Mouse (Mus musculus) gonadal fat pad, adult 2 months (tissue): Measurements from ENCODE around the gene Nxph1. TPM values are rescaled to one million over a fixed set of nuclear protein-coding genes. Genes with fewer than 3 reads are reported as not detected.

Source experiments
- DNase-seq: peaks from one replicate; pipeline ENCODE4 v3.0.0-alpha.2; 2012; ENCODE audit warnings: low read depth
- polyA plus RNA-seq: library from polyadenylated mRNA; depleted of rRNA; stranded (reverse); fragments of >200 nt; gene quantifications from 2 replicates; pipeline ENCODE4 v1.2.3, GENCODE M21; 2012; rRNA removed

Gene Nxph1
- polyA plus RNA-seq = 0.10 and 0.28 TPM in 2 replicates

DNA sequence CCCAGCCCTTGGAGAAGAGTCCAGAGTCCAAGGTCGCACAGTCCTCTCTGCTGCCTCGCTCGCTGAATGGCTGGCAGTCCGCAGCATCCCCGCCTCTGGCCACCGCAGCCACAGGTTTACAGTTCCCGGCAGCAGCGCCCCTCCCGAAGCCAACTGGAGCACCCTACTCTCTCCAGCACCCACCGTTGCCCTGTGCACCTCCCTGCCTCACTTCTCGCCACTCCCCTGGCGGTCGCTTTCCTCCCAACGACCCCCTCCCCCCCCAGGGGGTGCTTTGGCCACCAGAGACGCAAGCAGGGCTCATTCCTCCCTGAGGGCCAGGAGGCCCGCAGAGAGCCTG, at the start of gene Nxph1:
TSS of gene Nxph1 (plus strand) at position 301 of the 340 bp plus-strand sequence.
- DNase-seq = no peak

DNA sequence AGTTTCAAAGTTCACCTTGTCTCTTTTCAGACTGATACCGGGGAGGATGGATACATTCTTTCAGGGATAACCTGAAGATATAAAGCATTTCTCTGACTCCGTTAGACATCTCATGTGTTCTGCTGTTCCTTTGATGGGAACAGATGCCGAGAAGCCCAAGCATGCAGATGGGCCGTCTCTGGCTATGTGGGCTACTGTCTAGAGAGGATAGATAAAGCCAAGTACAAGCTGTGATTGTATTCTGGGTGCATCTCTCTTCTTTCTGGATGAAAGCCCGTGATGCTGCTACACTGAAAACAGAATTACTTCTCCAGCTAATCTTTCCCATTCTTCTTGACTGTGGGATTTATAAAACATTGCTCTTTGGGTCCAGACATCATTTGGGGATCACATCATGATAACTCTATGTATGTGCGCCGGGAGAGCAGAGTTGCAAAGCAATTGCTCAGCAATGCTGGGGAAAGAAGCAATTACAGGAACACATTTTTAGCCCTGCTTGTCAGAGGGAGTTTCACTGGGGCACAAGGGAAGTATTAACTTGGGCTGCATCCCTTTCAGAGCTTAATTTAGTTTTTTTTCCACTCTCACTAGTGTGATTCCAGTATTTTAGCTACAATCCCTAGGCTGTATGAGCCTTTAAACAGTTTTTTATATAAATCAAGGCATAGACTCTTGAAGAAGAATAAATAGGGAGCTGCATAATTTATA, 48.1 kb upstream of the Nxph1 start:
- DNase-seq = no peak

DNA sequence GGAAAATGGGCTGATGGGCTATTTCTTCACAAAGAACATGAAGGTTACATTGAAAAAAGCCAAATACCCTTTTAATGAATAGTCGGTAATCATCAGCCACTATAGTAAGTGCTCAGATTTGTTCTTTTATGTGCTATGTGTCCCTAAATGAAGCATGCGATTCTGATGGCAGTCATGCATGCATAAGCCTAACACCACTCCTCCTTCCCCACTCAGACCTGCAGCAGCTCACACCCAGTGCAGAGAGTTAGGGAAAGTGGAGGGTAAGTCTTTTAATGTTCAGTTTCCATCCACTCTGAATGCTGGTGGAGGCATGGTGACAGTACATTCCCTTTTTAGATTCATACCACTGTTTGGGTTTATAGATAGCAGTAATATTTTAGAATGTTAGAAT, 47.5 kb upstream of the Nxph1 start:
- DNase-seq = no peak

DNA sequence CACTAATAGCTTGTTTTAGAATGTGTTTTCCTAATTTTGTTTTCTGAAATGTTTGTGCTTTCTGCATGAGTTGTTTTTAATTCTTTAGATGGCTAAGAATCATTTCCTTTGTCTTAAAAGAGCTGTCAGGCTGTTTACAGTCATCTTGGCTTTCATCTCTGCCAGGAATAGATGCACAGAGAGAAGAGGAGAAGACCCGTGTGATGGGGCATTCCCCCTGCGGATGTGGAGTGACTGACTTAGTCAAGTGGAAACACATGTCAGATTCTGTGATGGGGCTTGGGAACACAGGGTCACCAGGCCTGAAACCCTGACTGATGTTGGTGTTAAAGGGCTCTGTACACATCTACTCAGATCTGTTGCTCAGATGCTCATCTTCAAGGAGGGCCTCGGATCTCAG, 40.3 kb upstream of the Nxph1 start:
- no peak for DNase-seq

DNA sequence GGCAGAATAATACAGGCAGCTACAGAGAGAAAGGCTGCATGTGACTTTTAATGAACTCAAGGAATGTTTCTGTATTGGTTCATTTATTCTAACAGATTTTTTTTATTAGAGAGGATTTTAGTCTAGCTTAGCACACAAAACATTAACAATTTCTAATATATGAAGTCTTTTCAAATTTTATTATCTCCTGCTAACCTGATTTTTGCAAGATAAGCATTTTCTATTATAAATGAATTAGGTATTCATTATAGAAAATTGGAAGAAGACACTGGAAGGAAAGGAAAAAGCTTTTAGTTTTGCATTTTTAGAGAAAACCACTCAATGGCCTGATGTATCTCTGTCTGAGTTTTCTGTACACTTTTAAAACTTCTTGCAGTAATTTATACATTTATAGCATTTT, 34.8 kb upstream of the Nxph1 start:
- no peak for DNase-seq

DNA sequence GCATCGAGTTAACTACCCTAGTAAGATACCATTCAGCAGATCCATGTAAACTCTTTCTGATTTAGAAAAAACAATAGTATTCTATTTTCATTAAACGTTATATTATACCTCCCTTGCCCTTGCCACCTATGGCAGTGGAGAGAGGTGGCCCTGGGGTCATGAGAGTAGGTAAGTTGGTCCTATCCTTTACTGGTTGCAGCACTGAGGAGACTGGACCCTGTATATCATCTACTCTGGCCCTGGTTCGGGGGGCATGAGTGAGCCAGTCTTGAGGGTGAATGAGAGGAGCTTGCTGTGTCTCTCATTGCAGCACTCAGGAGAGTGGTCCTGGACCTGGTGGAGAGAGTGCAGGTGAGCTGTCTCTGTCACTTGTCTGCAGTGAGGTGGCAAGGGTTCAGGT, 33.5 kb upstream of the Nxph1 start:
- no peak for DNase-seq

DNA sequence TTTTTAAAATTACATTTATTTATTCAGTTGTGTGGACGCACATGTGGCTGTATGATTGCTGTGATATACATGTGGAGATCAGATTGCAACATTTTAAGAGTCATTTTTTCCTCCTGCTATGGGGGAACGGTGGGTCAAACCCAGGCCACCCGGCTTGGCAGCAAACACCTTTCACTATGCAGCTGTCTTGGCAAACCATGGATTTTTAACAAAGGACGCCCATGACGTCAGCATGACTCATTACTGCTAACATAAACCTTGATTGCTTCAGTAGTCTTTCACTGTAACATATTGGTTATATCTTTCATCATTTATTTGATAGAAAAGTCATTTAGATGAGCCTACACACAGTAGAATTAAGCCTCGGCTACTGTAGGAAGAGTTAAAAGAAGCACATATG, 23.8 kb upstream of the Nxph1 start:
- DNase-seq = no peak

DNA sequence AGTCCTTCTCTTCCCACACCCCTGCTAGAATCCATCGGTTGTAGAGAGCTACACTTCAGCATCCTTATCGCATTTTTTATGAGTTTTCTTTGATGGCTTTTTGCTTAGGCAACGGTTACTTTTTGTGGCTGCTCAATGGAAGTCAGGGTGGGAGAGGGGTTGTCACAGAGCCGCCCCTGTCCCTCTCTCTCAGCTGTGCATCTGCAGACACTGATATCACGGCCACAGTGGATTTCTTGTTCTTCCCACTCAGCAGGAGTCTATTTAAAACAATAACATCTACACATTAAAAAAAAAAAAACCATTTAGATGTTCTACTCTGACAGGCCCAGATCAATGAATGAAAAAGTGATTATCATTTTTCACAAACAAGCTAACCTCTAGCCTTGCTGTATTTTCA, 13.0 kb upstream of the Nxph1 start:
- no peak for DNase-seq

DNA sequence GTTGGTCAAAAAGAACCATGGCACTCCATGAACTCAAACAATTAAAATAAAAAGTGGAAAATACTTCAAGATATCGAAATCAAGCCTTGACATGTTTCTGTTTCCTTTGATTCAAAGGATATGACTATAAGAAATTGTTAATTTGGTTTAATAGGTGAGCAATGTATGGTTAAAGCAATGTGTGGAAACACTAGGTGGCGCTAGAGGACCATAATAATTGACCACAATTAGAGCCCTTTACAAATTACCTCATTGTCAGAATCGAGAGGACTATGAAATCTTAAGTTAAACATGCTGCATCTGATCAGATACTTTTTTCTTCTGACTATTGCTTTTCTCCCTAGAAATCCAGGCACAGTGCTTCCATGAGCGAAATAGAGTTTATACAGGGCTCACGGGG, 12.5 kb upstream of the Nxph1 start:
- peak; percentile 2 for DNase-seq

DNA sequence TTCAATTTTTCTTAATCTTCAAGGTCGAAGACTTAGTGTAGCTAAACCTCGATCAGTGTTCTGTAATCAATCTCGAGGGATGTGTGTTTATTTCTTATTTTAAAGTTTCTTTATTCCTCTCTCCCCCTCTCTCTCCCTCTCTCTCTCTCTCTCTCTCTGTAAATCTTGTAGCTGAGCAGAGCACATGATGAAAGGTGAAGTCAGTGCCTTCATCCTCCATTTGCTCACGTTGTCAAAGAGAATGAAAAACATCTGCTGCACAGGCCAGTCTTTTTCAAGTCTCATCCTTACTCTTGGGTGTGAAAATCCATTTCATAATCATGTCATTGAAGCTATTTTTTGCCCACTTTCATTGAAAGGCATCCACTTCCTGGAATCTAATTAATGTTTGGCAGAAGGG, 12.1 kb upstream of the Nxph1 start:
- DNase-seq = no peak

DNA sequence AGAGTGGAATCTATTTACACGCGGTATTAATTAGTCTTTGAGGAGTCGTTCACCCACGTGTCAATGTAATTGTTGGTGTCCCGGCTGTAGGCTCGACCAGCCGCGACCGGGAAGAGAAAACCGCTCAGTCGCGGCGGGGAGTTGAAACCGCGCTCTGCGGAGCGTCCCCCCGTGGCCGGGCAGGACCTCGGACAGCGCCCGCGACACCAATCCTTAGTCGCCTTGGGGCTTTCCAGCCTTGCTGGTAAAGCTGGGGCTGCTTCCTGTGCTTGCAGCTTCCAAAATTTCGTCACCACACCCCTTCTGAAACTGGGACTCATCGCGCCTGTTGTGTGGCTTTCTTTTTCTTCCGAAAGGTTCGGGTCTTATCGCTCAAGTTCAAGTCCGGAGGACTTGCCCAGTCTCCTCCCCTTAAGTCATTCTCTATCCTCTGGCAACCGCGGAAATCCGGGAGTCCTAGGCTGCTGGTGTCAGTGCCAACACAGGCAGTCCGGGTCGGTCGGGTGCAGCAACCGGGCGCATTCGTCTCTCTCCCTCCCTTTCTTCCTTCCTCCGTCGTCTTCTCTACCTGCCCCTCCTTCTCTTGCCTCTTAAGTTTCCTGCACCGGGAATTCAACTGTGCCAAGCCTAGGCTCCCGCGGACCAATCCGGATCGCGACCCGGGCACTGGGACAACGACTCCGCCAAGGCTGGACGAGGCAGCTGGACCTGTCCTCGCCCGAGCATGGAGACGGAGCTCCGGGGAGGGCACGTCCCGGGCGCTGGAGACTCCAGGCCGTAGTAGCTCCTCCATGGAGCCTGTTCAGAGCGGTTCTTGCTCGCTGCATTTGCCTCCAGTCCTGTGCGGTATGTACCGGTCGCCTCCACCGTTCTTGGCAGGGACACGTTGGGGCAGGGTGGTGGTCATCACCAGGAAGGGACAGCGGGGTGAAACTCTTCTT, 510 bp downstream of the Nxph1 start:
- no peak for DNase-seq

DNA sequence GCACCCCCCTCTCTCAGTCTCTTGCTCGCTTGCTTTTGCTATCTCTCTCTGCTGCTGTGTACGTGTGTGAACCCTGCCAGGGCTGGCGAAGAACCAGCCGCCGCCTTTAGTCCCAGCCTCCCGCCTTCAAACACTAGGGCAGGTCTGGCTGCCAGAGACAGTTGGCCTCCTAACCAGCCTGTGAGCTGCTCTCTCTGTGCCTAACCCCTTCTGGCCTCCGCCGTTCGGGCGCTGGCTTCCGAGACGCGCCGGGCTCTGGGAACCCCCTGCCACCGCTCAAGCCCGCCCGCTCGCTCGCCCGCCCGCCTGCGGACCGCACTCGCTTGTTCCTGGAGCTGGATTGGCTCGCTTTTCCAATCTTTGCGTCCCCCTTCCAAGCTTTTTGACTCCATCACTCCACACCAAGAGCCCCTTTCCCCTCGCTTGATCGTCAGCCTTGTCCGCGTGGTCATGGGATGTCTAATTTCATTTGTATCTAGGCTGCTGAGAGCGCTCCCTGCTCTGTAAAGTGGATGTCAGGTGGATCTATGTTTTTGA, 1.5 kb downstream of the Nxph1 start:
- no peak for DNase-seq

DNA sequence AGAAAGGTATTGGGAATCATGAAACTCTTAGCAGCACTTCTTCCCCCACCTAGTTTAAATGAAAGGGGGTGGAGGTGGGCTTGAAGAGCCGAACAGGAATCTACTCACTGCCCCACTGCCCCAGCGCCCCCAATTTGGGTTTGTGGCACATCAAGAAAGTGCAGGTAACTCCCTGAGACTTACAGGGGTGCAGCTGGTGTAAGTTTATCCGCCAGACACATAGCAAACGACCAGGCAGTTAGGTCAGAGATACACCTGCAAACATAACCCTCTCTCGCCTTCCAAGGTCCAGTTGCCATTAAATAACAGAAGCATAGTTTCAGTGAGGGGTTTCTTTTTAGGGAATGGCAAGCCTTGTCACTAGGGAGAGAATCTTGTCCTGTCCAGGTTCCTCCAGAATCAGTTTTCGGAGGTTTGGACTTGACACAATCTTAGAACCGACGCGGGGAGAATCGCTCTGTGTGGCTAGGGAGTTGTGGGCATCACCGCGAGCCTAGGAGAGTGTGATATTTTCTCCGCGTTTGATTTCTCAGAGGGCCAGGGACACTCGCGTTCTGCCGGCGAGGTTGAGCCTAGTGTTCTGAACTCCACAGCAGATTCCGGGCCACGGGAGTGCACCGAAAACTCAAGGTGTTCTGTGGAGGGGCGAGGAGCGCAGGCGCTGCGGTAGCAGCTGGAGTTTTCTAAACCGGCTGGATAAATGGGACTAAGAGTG, 2.5 kb downstream of the Nxph1 start:
- no peak for DNase-seq

DNA sequence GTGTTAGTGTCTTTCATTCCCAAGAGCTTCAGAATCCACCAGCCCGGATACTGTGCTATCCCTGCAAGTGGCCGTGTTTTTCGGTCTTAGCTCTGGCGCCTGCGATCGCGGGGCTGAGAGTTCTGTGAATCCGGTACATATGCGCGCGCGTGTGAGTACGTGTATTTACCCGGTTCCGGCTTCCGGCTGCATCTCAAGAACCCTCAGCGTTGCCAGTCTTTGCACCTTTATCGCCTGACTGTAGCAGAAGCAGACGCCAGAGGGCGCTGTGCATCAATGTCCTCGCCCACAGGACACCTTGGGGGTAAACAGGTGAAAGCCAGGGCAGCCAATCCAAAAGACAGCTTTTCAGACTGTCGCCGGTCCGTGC, 3.1 kb downstream of the Nxph1 start:
- no peak for DNase-seq

DNA sequence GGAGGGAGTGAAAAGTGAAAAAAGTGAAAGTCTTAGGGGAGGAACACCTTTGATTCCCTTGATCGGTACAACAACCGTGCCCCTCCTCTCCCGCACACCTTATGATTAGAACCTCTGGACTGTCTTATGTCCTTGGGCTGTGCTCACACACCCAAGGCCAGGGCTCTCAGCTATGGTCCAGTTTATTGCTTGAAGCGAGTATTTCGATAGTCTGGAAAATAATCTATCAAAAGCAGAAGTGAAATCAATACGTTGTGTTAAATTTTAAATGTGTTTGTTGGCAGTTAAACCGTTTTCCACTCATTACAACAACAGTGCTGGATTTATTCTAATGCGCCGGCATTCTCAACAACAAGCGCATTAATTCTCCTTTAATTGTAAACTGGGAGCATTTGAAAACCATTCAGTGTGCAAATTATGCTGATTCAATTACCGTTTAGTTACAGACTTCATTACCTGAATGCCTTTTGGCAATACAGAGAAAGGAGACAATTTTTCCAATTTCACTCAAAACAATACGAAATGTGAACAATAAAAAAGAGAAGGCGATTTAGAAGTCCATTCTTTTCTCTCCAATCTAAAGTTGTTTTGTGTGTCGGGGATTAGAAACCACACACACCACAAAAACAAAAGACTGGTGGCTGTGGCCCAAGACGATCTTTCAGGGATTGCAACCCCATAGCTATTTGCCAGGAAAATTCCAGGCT, 3.8 kb downstream of the Nxph1 start:
- no peak for DNase-seq

DNA sequence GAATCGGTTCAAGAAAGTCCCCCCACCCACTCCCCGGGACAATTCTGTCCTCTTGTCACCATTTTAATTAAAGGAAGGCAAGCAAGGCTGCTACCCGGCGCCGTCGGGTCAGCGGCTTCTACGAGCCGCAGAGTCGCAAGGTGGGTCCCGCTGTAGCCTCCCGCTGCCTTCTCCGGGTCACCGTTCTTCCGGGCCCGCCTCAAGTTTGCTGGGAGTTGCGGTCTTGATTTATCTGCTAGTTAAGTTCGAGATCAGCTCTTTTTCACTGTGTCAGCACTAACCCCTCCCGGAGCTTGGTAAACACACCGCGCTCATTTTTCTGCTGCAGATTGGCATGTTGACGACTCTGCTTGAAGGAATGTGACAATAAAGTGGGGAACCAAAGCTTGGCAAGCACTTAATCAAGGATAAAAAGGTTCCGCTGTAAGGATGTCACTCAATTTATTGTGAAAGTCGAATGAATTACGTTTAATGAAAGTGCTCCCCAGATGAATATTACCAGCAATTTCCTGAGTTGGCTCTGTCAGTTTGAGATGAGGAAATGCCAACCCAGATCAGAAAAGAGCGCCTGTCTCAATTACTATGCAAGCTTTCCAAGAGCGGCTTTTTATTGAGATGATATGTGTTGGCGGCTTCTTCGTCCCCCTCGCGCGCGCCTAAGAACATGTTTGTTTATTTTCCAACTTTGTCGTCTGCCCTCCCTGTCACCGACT, 7.7 kb downstream of the Nxph1 start:
- no peak for DNase-seq

DNA sequence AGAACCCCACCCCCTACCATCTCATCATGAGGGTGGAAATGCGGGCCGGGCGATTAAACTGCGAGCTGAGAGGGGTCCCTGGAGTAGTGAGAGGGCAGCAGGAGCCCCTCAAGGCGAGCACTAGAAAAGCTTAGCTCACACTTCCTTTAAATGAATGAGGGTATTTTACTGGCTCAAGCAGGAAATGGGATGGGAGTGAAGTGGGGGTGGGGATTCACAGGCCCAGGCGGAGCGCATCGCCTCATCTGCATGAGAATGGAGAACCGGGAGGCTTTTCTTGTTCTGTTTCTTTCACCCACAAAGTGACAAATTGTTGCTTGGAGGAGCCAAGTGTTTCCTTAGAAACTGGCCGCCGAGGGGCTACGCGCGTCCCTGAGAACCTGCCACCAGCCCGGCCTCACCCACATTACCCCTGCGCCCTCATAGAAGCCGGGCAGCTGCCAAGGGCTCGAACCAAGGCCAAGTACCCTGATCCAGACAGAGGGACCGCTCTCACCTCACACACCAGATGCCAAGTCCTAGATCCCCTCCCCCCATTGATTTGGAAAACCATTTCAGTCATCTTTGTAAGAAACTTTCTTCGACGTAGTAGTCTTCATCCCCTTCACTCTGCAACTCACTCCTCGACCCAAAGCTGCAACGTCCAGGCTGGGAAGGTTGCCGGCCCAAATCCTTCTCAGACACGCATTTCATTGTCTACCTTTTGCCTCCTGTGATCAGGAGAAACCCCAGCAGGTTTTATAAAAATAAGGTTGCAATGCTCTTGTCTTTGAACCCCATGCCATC, 8.7 kb downstream of the Nxph1 start:
- DNase-seq = no peak

DNA sequence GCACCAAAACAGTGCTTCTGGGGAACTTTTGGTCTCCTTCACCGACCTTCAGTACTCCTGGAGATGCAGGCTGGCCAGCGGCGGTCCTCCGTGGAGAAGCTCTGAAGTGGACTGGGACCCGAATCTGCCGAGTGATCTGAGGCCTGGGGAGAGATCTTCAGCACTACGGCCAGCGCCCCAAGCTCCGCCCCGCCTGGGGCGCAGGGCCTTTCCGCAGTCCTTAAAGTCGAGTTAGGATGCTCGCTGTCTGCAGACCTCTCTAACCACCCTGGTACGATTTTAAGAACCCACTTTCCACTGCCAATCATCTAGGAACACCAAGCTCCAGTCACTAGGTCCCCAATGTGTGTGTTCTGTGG, 9.3 kb downstream of the Nxph1 start:
- DNase-seq = no peak

DNA sequence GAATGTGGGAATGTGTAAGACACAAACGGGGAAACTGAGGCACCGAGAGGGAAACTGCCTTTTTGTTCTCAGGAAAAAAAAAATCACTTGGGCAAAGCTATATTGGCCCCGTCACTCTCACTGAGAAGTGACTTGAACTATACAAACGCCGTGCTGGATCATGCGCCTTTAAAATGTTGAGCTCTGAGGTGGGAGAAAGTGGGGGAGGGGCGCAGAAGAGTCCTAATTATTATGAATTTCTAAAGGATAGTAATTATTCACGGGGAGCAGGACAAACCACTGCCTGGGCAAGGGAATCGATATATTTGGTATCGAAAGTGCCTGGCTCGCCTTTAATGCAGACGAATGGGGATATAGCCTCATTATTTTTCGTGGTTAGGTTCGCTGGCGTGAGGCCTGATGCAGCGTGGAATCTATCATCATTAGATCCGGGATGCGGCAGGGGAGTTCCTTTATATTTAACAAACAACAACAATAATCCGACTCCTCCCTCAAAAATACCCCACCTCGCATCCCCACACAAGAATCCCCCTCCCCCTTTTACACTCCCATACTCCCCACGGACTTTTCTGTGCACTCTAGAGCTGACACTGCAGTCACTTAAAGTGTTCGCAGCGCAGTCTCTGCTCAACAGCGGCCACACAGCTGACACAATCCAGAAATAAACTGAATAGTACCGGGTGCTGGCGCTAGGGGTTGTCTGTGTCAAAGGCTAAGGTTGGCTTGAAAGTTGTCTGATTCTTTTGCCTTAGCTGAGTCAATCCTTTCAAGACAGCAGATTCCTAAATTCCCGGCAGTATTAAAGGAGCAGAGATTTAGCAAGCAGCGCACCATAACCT, 10.1 kb downstream of the Nxph1 start:
- no peak for DNase-seq

DNA sequence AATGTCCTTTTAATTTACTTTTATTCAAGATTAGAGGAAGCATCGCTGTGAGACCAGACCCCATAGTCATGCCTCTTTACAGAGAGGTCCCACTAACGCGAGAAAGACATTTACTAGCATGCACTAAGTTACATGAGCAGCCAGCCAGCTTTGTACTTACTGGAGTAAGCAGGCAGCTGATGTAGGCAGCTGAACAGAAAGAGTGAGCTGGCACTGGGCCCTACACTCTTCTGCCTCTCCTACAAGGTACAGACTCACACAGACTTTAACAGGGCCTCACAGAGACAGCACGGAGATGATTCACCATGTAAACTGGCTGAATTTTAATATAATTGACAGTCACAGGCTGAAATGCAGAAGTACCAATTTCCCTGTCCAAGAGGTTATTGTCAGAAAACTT, 11.6 kb downstream of the Nxph1 start:
- no peak for DNase-seq
